Comparison of ENCODE assay signal across 11 mouse cellular contexts in the genomic region with DNA sequence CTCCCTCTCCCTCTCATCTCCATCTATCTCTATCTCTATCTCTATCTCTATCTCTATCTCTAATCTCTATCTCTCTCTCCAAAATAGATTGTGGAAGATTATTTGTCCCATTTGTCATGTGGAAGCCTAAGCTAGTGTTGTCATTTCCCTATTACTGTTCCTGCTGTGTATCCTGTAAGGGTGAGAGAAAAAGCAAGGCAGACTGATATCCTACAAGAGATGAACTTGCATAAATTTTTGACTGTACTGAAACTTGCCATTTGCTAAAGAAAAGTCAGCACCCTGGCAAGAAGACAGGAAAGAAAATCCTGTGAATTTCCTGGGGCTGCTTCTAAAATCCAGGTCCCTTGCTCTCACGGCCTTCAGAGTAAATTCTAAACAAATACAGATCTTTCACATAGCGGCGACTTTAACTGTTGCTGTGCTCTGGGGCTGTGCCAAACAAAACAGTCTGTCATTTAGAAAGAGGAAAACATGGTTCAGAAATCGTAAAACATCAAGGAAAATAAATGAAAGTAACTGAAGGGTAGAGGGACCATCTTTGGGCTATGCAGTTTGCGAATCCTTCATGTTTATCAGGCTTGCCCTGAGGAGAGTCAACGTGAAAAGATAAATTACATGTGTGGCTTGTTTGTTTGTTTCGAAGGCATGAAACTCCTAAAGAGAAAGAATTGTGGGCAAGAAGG.
DNase-seq lines count a peak whose midpoint lies in the region; ATAC-seq lines count a peak whose summit lies in the region.
"Had no signal": no experiment of that assay in that cellular context is flagged by ENCODE, and none has a peak within 500 bp of the region (broad histone marks: within the 10 kb centered on the region; RNA-seq: fewer than 3 reads in every experiment).

No protein-coding gene starts in this region.

- H3K9me3 ChIP-seq in heart, embryonic 12.5 days (replicated peaks): no peaks in the 10 kb centered on the region
- no peaks in the 10 kb centered on the region for H3K9me3 ChIP-seq in embryonic facial prominence, embryonic 15.5 days (replicated peaks)
- H3K9me3 ChIP-seq: forebrain, embryonic 15.5 days; liver, embryonic 13.5 days; midbrain, embryonic 13.5 days had no signal

- no peak overlapping the region for H3K9ac ChIP-seq in heart, embryonic 12.5 days
- no peak overlapping the region for H3K9ac ChIP-seq in embryonic facial prominence, embryonic 15.5 days
- H3K9ac ChIP-seq: forebrain, embryonic 15.5 days; liver, embryonic 13.5 days; midbrain, embryonic 13.5 days had no signal

- H3K27me3 ChIP-seq in heart, embryonic 12.5 days (replicated peaks): no peaks in the 10 kb centered on the region
- no peaks in the 10 kb centered on the region for H3K27me3 ChIP-seq in embryonic facial prominence, embryonic 15.5 days
- H3K27me3 ChIP-seq: forebrain, embryonic 15.5 days; liver, embryonic 13.5 days; midbrain, embryonic 13.5 days had no signal

- peak; percentile 51; the same call in 1 of the 2 replicates for ATAC-seq in heart, embryonic 12.5 days (ENCODE audit: insufficient number of reproducible peaks, low FRiP score)
- ATAC-seq in embryonic facial prominence, embryonic 15.5 days (ENCODE audit: insufficient number of reproducible peaks, low FRiP score, low TSS enrichment, low read depth): no peak
- ATAC-seq: forebrain, embryonic 15.5 days; midbrain, embryonic 13.5 days had no signal

- intact Hi-C loops in heart, postnatal 25 days (cut with DNase I): no loop called here

- H3K4me3 ChIP-seq in heart, embryonic 12.5 days: no peak overlapping the region
- no peak overlapping the region for H3K4me3 ChIP-seq in embryonic facial prominence, embryonic 15.5 days (replicated peaks)
- H3K4me3 ChIP-seq: forebrain, embryonic 15.5 days; liver, embryonic 13.5 days; midbrain, embryonic 13.5 days had no signal

- 56% methylated on average over 7 of the region's 7 CpGs for WGBS in heart, embryonic 12.5 days
- WGBS in embryonic facial prominence, embryonic 15.5 days: 44% methylated on average over 7 of the region's 7 CpGs

- H3K4me1 ChIP-seq in heart, embryonic 12.5 days (replicated peaks): peaks cover 4% of the 10 kb centered on the region; the same call in 1 of the 2 replicates
- no peaks in the 10 kb centered on the region for H3K4me1 ChIP-seq in embryonic facial prominence, embryonic 15.5 days
- H3K4me1 ChIP-seq: forebrain, embryonic 15.5 days; liver, embryonic 13.5 days; midbrain, embryonic 13.5 days had no signal

- DNase-seq in heart, postnatal 25 days (ENCODE audit: low spot score): no peak
- peak; percentile 10 to 42 for DNase-seq in adrenal gland, postnatal 36 days
- peak; percentile 41 to 55 for DNase-seq in kidney, postnatal 4 days
- no peak for DNase-seq in urinary bladder, postnatal 4 days (ENCODE audit: low spot score in 2 of 2)
- no peak for DNase-seq in embryo, embryonic 10 days (ENCODE audit: low spot score)
- DNase-seq: cerebellum, adult 11 months; liver, embryonic 13.5 days had no signal

- no peak overlapping the region for H3K4me2 ChIP-seq in heart, embryonic 12.5 days
- no peak overlapping the region for H3K4me2 ChIP-seq in embryonic facial prominence, embryonic 15.5 days (replicated peaks)
- H3K4me2 ChIP-seq: forebrain, embryonic 15.5 days; liver, embryonic 13.5 days; midbrain, embryonic 13.5 days had no signal

- peak overlapping the region; percentile 3; the same call in 1 of the 2 replicates for H3K27ac ChIP-seq in heart, embryonic 12.5 days (ENCODE audit: poor library complexity, severe bottlenecking)
- H3K27ac ChIP-seq in embryonic facial prominence, embryonic 15.5 days (replicated peaks): 0 out of 2 replicates have a peak overlapping the region, but pooled peaks have one; percentile 19
- H3K27ac ChIP-seq: forebrain, embryonic 15.5 days; liver, embryonic 13.5 days; midbrain, embryonic 13.5 days had no signal

- H3K36me3 ChIP-seq in heart, embryonic 12.5 days: no peaks in the 10 kb centered on the region
- H3K36me3 ChIP-seq in embryonic facial prominence, embryonic 15.5 days: no peaks in the 10 kb centered on the region
- H3K36me3 ChIP-seq: forebrain, embryonic 15.5 days; liver, embryonic 13.5 days; midbrain, embryonic 13.5 days had no signal

Comparison
In these comparisons a context has a peak if more than half of its experiments do, and no peak if none do; other contexts are left out.
1. DNase-seq: peak in adrenal gland, postnatal 36 days (2 of 2) and kidney, postnatal 4 days (2 of 2); none in heart, postnatal 25 days (single experiment), urinary bladder, postnatal 4 days (0 of 2) and embryo, embryonic 10 days (single experiment).